Mouse (Mus musculus): Measurements from ENCODE around the gene Pkd1l3. TPM values are rescaled to one million over a fixed set of nuclear protein-coding genes. Genes with fewer than 3 reads are reported as not detected.

The Pkd1l3 gene
- total RNA-seq (2023): not detected

DNA sequence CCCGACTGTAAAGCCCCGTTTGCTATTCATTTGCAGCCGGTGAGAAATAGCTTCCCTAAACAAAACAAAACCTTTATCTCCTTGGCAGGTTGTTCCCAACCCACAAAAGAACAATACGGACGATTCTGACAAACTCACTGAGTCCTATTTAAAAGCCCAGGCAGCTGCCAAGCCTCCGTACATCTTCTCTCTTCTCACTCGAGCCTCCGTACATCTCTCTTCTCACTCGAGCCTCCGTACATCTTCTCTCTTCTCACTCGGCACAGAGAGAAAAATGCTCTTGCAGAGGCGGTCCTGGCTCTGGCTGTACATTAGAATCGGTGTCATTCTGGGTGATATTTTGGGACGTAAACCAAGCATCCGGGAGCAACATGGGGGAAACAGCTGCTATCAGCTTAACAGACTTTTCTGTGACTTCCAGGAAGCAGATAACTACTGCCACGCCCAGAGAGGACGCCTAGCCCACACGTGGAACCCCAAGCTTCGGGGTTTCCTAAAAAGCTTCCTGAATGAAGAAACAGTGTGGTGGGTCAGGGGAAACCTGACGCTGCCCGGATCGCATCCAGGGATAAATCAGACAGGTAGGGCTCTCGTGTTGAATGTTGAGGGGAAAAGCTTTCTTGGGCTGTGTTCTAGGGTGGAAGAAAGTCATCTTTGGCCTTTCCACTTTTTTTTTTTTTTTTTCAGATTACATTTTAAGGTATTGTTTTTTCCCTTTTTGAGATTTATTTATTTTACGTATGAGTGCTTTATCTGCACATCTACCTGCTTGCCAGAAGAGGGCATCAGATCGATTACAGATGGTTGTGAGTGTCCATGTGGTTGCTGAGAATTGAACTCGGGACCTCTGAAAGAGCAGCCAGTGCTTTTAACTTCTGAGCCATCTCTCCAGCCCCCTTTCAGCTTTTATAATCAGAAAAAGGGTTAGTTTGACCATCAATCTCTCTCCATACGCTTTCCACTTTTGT lies at the start of gene Pkd1l3:
TSS of gene Pkd1l3 (plus strand) at position 275 of the 968 bp plus-strand sequence.

DNA sequence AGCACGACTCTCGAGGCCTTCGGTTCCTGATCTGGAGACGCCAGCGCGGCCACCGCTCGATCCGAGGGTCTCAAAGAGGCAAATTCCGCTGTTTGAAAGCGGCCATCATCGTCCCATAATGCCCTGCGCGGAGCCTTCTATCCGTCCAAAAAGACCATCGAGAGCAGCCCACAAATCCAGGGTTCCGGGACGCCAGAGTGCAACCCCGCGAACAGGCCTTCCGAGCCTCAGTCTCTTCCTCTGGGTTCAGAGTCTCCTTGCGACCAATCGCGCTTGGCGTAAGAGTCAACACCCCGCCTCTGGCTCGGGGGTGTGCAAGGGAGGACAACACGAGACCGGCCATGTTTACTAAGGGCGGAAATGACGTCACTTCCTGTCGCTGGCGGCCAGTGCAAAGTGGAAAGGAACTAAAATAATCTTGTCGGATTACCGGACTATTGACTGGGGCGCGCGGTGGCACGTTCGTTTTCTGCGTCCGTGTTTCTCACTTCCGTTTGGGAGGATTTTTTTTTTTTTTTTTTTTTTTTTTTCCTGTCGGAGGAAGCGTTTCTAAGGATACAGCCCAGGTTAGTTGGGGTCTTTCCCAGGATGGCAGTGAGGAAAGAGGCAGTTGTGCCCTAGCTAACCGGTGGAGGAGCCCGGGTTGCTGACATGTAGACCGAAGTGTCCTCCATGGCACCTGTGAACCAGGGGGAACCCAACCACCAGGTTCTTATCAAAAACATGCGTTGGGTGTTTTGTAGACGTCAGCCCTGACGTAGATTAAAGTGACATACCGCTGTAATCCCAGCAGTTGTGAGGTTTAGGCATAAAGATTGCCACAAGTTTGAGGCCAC lies 48.6 kb upstream of the Pkd1l3 start, which contains the start of the genes Dhx38 and Txnl4b:
TSS of gene Dhx38 (minus strand) at position 364 of the 836 bp plus-strand sequence.
TSS of gene Txnl4b (plus strand) at position 395 of the 836 bp plus-strand sequence.

DNA sequence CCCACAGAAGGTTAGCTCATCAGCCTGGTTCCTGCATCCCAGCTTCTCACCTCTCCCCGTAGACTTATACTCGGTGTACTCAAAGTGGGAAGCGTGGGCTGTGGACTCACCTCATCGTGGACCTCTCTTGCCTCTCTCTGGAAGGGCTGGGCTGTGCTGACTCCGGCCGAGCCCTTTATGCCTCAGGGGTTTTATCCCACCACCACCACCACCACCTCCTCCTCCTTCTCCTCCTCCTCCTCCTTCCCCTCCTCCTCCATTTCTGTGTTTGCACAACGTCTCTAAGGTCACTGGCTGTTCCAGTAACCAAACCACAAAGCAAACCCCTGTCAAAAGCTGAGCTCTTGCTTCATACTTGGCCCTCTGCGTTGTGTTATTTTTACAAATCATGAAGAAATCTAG lies 35.4 kb upstream of the Pkd1l3 start, which contains the start of gene Hp:
TSS of gene Hp (minus strand) at position 273 of the 402 bp plus-strand sequence.

DNA sequence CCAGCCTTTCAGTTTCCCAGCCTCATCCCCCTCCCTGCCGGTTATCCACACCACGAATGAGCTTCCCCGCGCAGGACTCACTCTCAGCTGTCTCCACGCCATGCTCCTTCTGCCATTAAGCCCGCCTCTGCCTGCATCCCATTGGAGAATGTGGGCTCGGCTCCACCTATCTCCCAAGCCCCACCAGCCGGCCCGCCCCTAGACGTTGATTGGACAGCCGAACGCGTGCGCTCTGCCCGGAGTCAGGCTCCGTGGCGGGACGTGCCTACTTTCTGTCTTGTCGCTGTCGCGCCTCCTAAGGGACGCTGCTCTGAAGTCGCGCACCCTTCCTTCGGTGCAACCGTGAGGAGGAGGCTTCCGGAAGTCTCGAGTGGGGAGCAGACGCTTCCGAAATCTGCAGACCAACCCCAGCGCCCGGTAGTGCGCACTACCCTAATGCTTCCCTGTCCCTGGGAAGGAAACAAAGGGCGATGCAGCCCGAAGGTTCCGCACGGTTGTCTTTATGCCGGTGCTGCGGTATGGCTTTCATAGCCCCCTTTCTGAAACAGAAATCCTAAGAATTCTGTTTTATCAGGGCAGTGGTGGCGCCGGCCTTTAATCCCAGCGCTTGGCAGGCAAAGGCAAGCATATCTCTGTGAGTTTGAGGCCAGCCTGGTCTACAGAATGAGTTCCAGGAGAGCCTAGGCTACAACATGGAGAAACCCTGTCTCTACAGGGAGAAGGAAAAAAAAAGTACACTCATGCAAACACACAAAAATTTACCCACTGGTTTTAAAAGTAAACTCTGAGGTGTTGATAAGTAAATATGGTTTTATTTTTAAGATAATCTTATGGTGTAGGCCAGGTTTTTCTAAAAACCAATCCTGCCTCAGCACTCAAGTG lies 5.8 kb upstream of the Pkd1l3 start, which contains the start of gene Dhodh:
TSS of gene Dhodh (minus strand) at position 403 of the 882 bp plus-strand sequence.

DNA sequence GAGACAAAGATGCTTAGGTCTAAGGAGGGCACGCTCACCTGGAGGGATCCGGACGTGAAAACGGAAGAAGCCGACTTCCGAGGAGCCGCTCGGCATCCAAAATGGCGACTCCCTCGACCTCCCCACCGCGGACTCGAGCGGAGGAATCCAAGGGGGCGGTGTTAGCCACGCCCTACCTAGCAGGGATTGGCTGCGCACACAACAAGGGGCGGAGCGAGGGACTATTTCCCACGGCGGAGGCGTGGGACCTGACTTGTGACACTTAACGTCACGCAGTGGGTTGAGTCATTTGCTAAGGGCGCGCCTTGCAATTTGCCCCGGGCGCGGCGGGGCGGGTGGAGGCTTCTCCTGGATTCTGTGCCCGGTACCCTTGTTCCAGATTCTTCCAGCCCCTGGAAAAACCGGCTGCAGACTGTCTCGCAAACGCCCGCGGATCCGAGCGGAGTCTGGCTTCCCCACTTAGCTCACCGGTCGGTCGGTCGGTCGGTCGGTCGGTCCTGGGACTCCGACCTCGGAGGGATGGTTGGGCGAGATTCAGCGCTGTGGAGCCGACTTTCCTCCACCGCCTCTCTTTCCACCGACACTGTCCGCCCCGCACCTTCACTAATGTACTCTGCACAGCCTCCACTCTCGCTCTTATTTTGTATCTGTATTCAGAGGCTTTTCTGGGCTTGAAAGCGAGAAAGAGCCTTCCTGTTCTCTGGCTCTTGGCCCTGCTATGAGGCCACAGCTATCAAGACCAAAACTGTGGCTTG lies 79.0 kb downstream of the Pkd1l3 start, which contains the start of gene Ist1:
TSS of gene Ist1 (minus strand) at position 115 of the 755 bp plus-strand sequence.

DNA sequence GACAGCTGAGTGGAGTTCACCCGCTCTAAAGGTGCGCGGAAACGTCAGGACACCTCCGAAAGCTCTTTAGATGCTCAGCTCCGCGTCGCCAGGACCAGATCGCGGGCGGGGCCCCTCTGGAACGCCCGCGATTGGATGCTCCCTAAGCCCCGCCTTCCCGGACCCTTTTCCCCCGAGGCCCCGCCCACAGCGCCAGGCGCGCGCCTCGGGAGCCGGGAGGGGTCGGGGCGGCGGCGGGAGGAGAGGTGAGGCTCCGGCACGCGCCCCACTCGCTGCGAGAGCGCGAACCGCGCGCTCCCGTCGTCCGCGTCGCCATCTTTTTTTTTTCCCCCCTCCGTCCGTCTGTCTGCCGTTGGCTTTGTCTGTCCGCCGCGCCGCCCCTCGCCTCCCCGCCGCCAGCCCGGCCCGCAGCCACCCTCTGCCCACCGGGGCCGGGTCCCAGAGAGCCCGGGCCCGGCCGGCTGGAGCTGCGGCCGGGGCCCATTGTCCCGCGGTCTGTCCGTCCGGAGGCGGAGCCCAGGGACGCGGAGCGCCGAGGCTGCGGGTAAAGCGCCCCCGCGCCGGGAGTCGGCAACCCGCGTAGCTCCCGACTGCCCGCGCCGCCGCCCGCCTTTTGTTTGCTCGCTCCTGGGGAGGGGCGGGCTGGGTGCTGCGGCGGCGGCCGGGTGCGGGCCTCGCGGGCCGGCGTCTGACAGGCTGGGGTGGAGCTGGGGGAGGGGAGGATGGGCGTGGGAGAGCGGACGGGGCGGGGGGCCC lies 91.2 kb downstream of the Pkd1l3 start, which contains the start of gene Zfp821:
TSS of gene Zfp821 (plus strand) at position 227 of the 756 bp plus-strand sequence.

Other genes starting within 250 kb of the Pkd1l3 start
- not detected for gene Pmfbp1, start 120.5 kb upstream of the Pkd1l3 start, total RNA-seq (2023)
- 10 to 100 TPM; 80.0 to 88.3 TPM for gene Dhx38, start 48.7 kb upstream of the Pkd1l3 start, total RNA-seq (2023)
- 1 to 10 TPM; 6.2 to 8.4 TPM for gene Txnl4b, start 48.6 kb upstream of the Pkd1l3 start, total RNA-seq (2023)
- gene Hp, start 35.3 kb upstream of the Pkd1l3 start, total RNA-seq (2023): 100 to 1,000 TPM; 284 to 372 TPM
- 10 to 100 TPM; 10.2 to 10.9 TPM for gene Dhodh, start 5.8 kb upstream of the Pkd1l3 start, total RNA-seq (2023)
- 100 to 1,000 TPM; 128 to 136 TPM for gene Ist1, start 78.7 kb downstream of the Pkd1l3 start, total RNA-seq (2023)
- gene Zfp821, start 91.0 kb downstream of the Pkd1l3 start, total RNA-seq (2023): 10 to 100 TPM; 10.1 TPM
- 10 to 100 TPM; 29.5 to 36.0 TPM for gene Atxn1l, start 123.2 kb downstream of the Pkd1l3 start, total RNA-seq (2023)
- gene Ap1g1, start 164.0 kb downstream of the Pkd1l3 start, total RNA-seq (2023): 10 to 100 TPM; 63.7 to 75.7 TPM

All from monocyte, adult 59 days (primary cell).